Mouse (Mus musculus) natural killer cell, adult 2 months (primary cell): ENCODE results near the gene Sprr2d.

Experiments
- DNase-seq, 2 experiments: peaks; one replicate each; pipeline ENCODE4 v3.0.0; 2022; ENCODE audit warnings: low spot score in 2 of 2

Gene Sprr2d

GRCm38 (mm10) chr3:92338840-92339239 lies at the start of gene Sprr2d:
TSS of gene Sprr2d (plus strand) at chr3:92339140.
- DNase-seq, result no peak

GRCm38 (mm10) chr3:92307406-92307805 lies 31.5 kb upstream of the Sprr2d start:
- no peak for DNase-seq

- no peak for DNase-seq
Observed at GRCm38 (mm10) chr3:92316320-92316719, 22.6 kb upstream of the Sprr2d start, which contains the start of gene Sprr2b. TSS of gene Sprr2b (plus strand) at chr3:92316620.

GRCm38 (mm10) chr3:92317384-92317783 lies 21.6 kb upstream of the Sprr2d start:
- DNase-seq, result no peak

- DNase-seq, result no peak
Observed at GRCm38 (mm10) chr3:92336278-92336677, 2.7 kb upstream of the Sprr2d start.

- no peak for DNase-seq
Observed at GRCm38 (mm10) chr3:92351843-92352242, 12.9 kb downstream of the Sprr2d start, which contains the start of gene Sprr2e. TSS of gene Sprr2e (plus strand) at chr3:92352143.

- DNase-seq, result no peak
Observed at GRCm38 (mm10) chr3:92361619-92362018, 22.7 kb downstream of the Sprr2d start.

- DNase-seq, result no peak
Observed at GRCm38 (mm10) chr3:92364887-92365286, 25.9 kb downstream of the Sprr2d start, which contains the start of gene Sprr2f. TSS of gene Sprr2f (plus strand) at chr3:92365187.

GRCm38 (mm10) chr3:92373613-92374012 lies 34.7 kb downstream of the Sprr2d start:
- no peak for DNase-seq

- no peak for DNase-seq
Observed at GRCm38 (mm10) chr3:92385385-92385784, 46.4 kb downstream of the Sprr2d start, which contains the start of gene Sprr2h. TSS of gene Sprr2h (plus strand) at chr3:92385685.
